Mouse (Mus musculus): ENCODE results near the gene Flrt2. TPM values are rescaled to one million over a fixed set of nuclear protein-coding genes. Genes with fewer than 3 reads are reported as not detected.
A peak's percentile ranks its signal among the peaks of the same experiment; 100 is the strongest.

Gene Flrt2
- total RNA-seq, 2 experiments from 2014 or later = 59.6 to 78.3 TPM

GRCm38 (mm10) chr12:95694507-95694906 is 2.5 kb downstream of the Flrt2 start:
- TF ChIP-seq CTCF (IDR thresholded peaks at IDR 0.05) = no peak
- peak overlapping the region; percentile 92 for H3K27ac ChIP-seq
- peak overlapping the region; percentile 93 for H3K4me3 ChIP-seq
- peak in 1 of 2 experiments; percentile 13 for DNase-seq (ENCODE audit: extremely low spot score in 1 of 2, low spot score in 2 of 2)
- intact Hi-C loops (cut with DNase I) = loop anchor here (2.0 to 5.0 kb wide), 4 partner anchors 207 to 1524 kb away; no protein-coding TSS in a partner anchor

DNA sequence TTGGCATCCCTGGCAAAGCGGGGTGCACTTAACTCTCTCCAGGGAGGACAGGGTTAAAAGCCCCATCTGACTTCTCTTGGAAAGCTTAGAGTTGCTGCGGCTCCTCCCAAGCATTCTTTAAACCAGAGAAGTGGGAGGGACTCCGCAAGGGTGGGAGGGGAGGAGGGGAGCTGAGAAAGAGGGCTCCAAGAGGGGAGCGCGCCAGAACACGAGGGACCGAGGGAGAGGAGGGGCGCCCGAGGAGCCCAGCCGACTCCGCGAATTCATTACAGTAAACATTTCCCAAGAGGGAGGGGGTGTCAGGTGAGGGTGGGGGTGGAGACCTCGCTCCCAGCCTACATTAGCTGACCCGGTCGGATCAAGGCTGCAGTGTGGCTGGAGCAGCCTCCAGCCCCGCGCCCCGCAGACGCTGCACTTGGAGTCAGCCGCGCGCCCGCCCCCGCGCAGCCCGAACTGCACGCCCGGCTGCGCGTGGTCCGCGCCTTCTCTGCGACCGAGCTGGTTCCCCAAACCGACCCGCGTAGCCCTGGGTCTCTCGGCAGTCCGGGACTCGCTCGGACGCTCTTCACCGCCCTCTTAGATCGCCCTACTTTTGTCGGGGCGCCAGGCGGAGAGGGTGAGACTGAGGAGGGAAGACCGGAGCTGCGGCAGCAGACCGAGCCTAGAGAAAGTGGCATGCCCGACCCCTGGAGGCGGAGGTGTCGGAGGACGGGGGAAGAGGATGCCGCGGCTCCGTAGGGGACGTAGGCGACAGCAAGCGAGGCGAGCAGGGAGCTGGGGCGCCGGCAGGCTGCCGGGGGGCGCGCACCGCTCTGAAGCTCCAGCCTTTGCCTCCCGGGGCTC is 3.2 kb downstream of the Flrt2 start:
- peak overlapping the region; percentile 92 for H3K27ac ChIP-seq
- intact Hi-C loops (cut with DNase I) = loop anchor here (2.0 to 5.0 kb wide), 6 partner anchors 208 to 1524 kb away; no protein-coding TSS in a partner anchor
- peak overlapping the region; percentile 93 for H3K4me3 ChIP-seq
- peak; percentile 78 to 81 for DNase-seq (ENCODE audit: extremely low spot score in 1 of 2, low spot score in 2 of 2)
- no peak; the same call in 1 of the 2 replicates for TF ChIP-seq CTCF (IDR thresholded peaks at IDR 0.05)

DNA sequence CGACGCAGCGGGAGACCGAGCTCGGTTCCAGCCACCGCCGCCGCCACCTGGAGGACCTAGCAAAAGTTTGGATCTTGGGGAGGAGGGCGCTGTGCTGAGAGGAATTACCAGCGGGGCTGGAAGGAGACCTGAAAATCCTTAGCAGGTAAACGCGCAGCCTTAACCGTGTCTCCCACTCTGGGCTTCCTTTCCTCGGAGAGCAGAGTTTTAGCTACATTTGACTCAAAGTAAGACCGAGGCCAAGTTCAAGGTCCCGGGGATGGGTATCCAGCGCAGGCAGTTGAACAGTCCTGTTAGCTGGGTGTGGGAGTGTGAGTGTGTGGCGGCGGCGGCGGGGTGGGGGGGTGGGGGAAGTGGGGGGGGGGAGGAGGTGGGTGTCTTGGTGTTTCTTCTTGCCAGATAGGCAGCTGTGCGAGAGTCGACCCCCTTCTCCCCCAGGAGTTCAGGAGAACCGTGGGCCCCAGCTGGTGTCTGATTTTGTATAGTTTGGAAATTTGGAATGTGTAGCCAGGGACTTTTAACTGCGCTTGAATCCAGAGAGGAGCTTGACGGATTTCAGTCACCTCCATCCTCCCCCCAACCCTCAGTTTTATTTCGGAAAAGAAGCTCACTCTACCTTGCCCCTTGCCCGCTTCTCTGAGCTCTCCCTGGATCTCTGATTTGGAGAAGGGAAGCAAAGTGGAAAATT is 4.0 kb downstream of the Flrt2 start:
- no peak; the same call in 1 of the 2 replicates for TF ChIP-seq CTCF (IDR thresholded peaks at IDR 0.05)
- intact Hi-C loops (cut with DNase I) = loop anchor here (2.0 to 5.0 kb wide), 4 partner anchors 39 to 1523 kb away; no protein-coding TSS in a partner anchor
- peak overlapping the region; percentile 93 for H3K4me3 ChIP-seq
- H3K27ac ChIP-seq = peak overlapping the region; percentile 92
- DNase-seq (ENCODE audit: extremely low spot score in 1 of 2, low spot score in 2 of 2) = peak; percentile 19 to 68

DNA sequence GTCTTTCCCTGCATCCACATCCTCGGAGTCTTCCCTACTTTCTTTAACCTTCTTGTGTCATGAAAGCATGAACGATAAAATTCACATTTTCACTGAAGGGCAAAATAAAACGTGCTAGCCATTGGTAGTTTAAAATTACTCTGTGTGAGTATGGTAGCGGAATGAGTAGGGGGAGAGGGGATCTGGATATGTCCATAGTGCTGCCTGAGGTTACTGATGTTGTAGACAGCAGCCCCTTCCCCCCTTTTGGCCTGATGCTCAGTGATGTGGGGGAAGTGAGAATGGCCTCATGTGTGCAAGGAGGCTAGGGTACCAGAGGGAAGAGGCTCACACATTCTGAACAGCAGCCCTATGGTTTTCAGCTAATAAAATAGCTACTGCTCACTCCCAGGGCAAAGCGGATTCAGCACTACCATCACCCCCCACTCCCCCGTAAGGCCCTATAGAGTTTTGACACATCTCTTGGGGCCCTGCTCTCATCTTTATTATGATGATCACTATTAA is 4.5 kb downstream of the Flrt2 start:
- peak; percentile 17 to 22 for DNase-seq (ENCODE audit: extremely low spot score in 1 of 2, low spot score in 2 of 2)
- TF ChIP-seq CTCF (IDR thresholded peaks at IDR 0.05) = no peak
- intact Hi-C loops (cut with DNase I) = loop anchor here (2.0 to 5.0 kb wide), 3 partner anchors 38 to 639 kb away; no protein-coding TSS in a partner anchor
- peak overlapping the region; percentile 93 for H3K4me3 ChIP-seq
- peak overlapping the region; percentile 60 for H3K27ac ChIP-seq

GRCm38 (mm10) chr12:95698556-95698955 is 6.5 kb downstream of the Flrt2 start:
- intact Hi-C loops (cut with DNase I) = loop anchor here (5.0 kb wide), 2 partner anchors 614 to 641 kb away; no protein-coding TSS in a partner anchor
- Histone ChIP-seq H3K4me3 (peak overlapping the region; percentile 93), H3K27ac (peak overlapping the region; percentile 42; the same call in 1 of the 2 replicates)
- DNase-seq (ENCODE audit: extremely low spot score in 1 of 2, low spot score in 2 of 2) = no peak
- peak; percentile 47 for TF ChIP-seq CTCF (IDR thresholded peaks at IDR 0.05)

GRCm38 (mm10) chr12:95700746-95701145 is 8.7 kb downstream of the Flrt2 start:
- intact Hi-C loops (cut with DNase I) = no loop called here
- TF ChIP-seq CTCF (IDR thresholded peaks at IDR 0.05) = no peak
- DNase-seq (ENCODE audit: extremely low spot score in 1 of 2, low spot score in 2 of 2) = no peak

GRCm38 (mm10) chr12:95701580-95701979 is 9.6 kb downstream of the Flrt2 start:
- TF ChIP-seq CTCF (IDR thresholded peaks at IDR 0.05) = no peak
- Histone ChIP-seq H3K4me3 (no peak overlapping the region), H3K27ac (no peak overlapping the region)
- DNase-seq (ENCODE audit: extremely low spot score in 1 of 2, low spot score in 2 of 2) = no peak
- intact Hi-C loops (cut with DNase I) = no loop called here

More at GRCm38 (mm10) chr12:95700746-95701145, 8.7 kb downstream of the Flrt2 start:
- Histone ChIP-seq H3K4me3 (no peak overlapping the region), H3K27ac (no peak overlapping the region; the same call in 1 of the 2 replicates)

DNA sequence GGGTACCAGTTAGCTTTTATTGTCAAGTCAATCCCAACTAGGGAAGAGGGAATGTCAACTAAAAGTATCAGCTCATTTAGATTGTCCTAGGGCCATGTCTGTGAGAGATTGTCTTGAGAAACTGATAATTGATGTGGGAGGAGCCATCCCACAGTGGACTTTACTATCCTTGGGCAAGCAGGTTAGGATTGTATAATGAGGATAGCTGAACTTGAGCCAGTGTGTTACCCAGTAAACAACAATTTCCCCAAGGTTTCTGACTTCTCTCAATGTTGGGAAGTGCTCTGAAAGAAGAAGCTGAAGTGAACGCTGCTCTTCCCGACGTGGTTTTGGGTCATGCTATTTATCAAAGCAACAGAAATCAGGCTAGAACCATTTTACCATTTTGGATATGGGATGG is 13.0 kb downstream of the Flrt2 start:
- TF ChIP-seq CTCF (IDR thresholded peaks at IDR 0.05) = no peak
- intact Hi-C loops (cut with DNase I) = no loop called here

DNA sequence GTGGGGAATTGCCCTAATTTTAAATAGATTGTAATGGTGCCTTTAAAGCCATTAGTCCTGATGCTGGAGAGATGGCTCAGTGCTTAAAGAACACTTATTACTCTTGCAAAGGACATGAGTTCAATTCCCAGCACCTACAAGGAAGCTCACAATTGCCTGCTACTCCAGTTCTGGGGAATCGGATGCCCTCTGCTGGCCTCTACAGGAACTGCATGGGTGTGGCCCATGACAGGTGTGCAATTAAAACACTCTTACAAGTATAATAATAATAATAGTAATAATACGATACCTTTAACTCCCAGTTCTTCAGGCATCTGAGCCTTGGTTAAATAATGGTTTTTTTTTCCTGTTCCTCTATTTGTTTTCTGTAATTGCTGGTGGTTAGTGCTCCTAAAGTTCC is 31.2 kb downstream of the Flrt2 start:
- no peak for DNase-seq (ENCODE audit: extremely low spot score in 1 of 2, low spot score in 2 of 2)
- intact Hi-C loops (cut with DNase I) = no loop called here
- Histone ChIP-seq H3K27ac (no peak overlapping the region), H3K4me3 (no peak overlapping the region)
- peak; percentile 54 for TF ChIP-seq CTCF (IDR thresholded peaks at IDR 0.05)

More for the DNA sequence above, 13.0 kb downstream of the Flrt2 start:
- no peak for DNase-seq (ENCODE audit: extremely low spot score in 1 of 2, low spot score in 2 of 2)
- Histone ChIP-seq H3K27ac (no peak overlapping the region), H3K4me3 (no peak overlapping the region)

DNA sequence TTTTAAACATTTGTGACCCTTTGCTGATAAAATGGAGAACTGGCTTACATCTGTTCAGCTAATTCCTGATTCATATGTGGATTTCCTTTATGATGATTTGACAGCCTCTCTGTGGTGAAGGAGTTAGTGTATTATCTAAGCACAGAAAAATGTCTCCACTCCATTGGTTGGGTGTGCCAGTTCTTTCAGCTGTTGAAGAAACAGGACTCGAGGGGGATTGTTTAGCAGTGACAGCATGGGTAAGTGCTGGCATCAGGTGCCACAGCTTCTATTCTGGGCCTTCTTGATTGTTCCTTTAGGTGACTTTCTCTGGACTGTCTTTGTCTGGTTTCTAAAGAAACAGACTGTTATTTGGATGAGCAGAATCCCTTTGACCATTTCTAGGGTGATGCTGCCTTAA is 42.0 kb downstream of the Flrt2 start:
- peak overlapping the region; percentile 7; the same call in 1 of the 2 replicates for H3K27ac ChIP-seq
- no peak for DNase-seq (ENCODE audit: extremely low spot score in 1 of 2, low spot score in 2 of 2)
- TF ChIP-seq CTCF (IDR thresholded peaks at IDR 0.05) = no peak
- intact Hi-C loops (cut with DNase I) = loop anchor here (2.0 kb wide), 1 partner anchor 37 kb away; no protein-coding TSS in a partner anchor
- H3K4me3 ChIP-seq = no peak overlapping the region

GRCm38 (mm10) chr12:95737571-95737970 is 45.5 kb downstream of the Flrt2 start:
- Histone ChIP-seq H3K4me3 (peak overlapping the region; percentile 6; the same call in 1 of the 2 replicates), H3K27ac (peak overlapping the region; percentile 85)
- DNase-seq (ENCODE audit: extremely low spot score in 1 of 2, low spot score in 2 of 2) = no peak
- intact Hi-C loops (cut with DNase I) = no loop called here
- TF ChIP-seq CTCF (IDR thresholded peaks at IDR 0.05) = no peak
